Mouse (Mus musculus): Measurements from ENCODE around the gene Mettl21c.
A peak's percentile ranks its signal among the peaks of the same experiment; 100 is the strongest.
"Not testable (repeated sequence)": the region's sequence is repeated elsewhere in the genome, so short reads cannot be mapped to it uniquely, and the experiment has no call there.

The Mettl21c gene

GRCm38 (mm10) chr1:44019934-44020333 lies at the start of gene Mettl21c:
Gene Mettl21c, minus strand, starts transcription at chr1:44020034.
- DNase-seq (ENCODE audit: low spot score in 2 of 2) = no peak

- peak; percentile 46 to 79 for DNase-seq (ENCODE audit: low spot score in 2 of 2)
Observed at GRCm38 (mm10) chr1:44064625-44065024, 44.8 kb upstream of the Mettl21c start.

GRCm38 (mm10) chr1:44063439-44063838 lies 43.6 kb upstream of the Mettl21c start:
- DNase-seq (ENCODE audit: low spot score in 2 of 2) = no peak

GRCm38 (mm10) chr1:44061836-44062235 lies 42.0 kb upstream of the Mettl21c start, which contains the start of gene Gm8251:
Gene Gm8251, minus strand, starts transcription at chr1:44061936.
- no peak for DNase-seq (ENCODE audit: low spot score in 2 of 2)

GRCm38 (mm10) chr1:44057805-44058204 lies 38.0 kb upstream of the Mettl21c start:
- peak in 1 of 2 experiments; percentile 4 for DNase-seq (ENCODE audit: low spot score in 2 of 2)

- DNase-seq (ENCODE audit: low spot score in 2 of 2) = no peak
Observed at GRCm38 (mm10) chr1:44046556-44046955, 26.7 kb upstream of the Mettl21c start.

- not testable (repeated sequence) for DNase-seq (ENCODE audit: low spot score in 2 of 2)
Observed at GRCm38 (mm10) chr1:44045689-44046088, 25.9 kb upstream of the Mettl21c start.

- no peak for DNase-seq (ENCODE audit: low spot score in 2 of 2)
Observed at GRCm38 (mm10) chr1:44042555-44042915, 22.7 kb upstream of the Mettl21c start.

GRCm38 (mm10) chr1:44041797-44042554 lies 22.1 kb upstream of the Mettl21c start:
- DNase-seq (ENCODE audit: low spot score in 2 of 2) = peak; percentile 39 to 60

- DNase-seq (ENCODE audit: low spot score in 2 of 2) = no peak
Observed at GRCm38 (mm10) chr1:44032948-44033347, 13.1 kb upstream of the Mettl21c start.

- DNase-seq (ENCODE audit: low spot score in 2 of 2) = no peak
Observed at GRCm38 (mm10) chr1:44032213-44032612, 12.4 kb upstream of the Mettl21c start.

GRCm38 (mm10) chr1:44027651-44028050 lies 7.8 kb upstream of the Mettl21c start:
- no peak for DNase-seq (ENCODE audit: low spot score in 2 of 2)

GRCm38 (mm10) chr1:44022656-44023055 lies 2.8 kb upstream of the Mettl21c start:
- no peak for DNase-seq (ENCODE audit: low spot score in 2 of 2)

GRCm38 (mm10) chr1:44015556-44015955 lies 4.3 kb downstream of the Mettl21c start:
- DNase-seq (ENCODE audit: low spot score in 2 of 2) = no peak

- DNase-seq (ENCODE audit: low spot score in 2 of 2) = no peak
Observed at GRCm38 (mm10) chr1:44004513-44004912, 15.3 kb downstream of the Mettl21c start.

- DNase-seq (ENCODE audit: low spot score in 2 of 2) = no peak
Observed at GRCm38 (mm10) chr1:43996914-43997589, 22.8 kb downstream of the Mettl21c start.

- DNase-seq (ENCODE audit: low spot score in 2 of 2) = no peak
Observed at GRCm38 (mm10) chr1:43971089-43971488, 48.7 kb downstream of the Mettl21c start.

- DNase-seq (ENCODE audit: low spot score in 2 of 2) = no peak
Observed at GRCm38 (mm10) chr1:43969361-43969760, 50.5 kb downstream of the Mettl21c start.

GRCm38 (mm10) chr1:43966756-43967155 lies 53.1 kb downstream of the Mettl21c start:
- DNase-seq (ENCODE audit: low spot score in 2 of 2) = no peak

GRCm38 (mm10) chr1:43964381-43964780 lies 55.5 kb downstream of the Mettl21c start:
- no peak for DNase-seq (ENCODE audit: low spot score in 2 of 2)

Data from frontal cortex, postnatal 36 days (tissue).